Mouse (Mus musculus) hindbrain, postnatal 0 days (tissue): ENCODE data around the gene Gpr87. TPM values are rescaled to one million over a fixed set of nuclear protein-coding genes. Genes with fewer than 3 reads are reported as not detected.
A peak's percentile ranks its signal among the peaks of the same experiment; 100 is the strongest.

Experiments
- ATAC-seq: fragments of 200-750 bp; cut with Nextera tagmentation; 2 replicates; pipeline ENCODE4 v1.8.0; 2017; ENCODE audit warnings: mild to moderate bottlenecking, moderate TSS enrichment, moderate library complexity
- DNase-seq: peaks from one replicate; pipeline ENCODE4 v3.0.0-alpha.2; 2015; ENCODE audit warnings: low spot score
- H3K27ac ChIP-seq: fragments of 300-500 bp; sonication (generic); 2 replicates; pipeline ENCODE4 v1.5.1; 2014; ENCODE audit warnings: mild to moderate bottlenecking
- H3K27me3 ChIP-seq: fragments of 300-500 bp; sonication (generic); 2 replicates; pipeline ENCODE4 v1.6.1; 2014; ENCODE audit warnings: low read length, mixed read lengths; ENCODE audit not compliant: insufficient read depth
- H3K36me3 ChIP-seq: fragments of 300-500 bp; sonication (generic); 2 replicates; pipeline ENCODE4 v1.6.1; 2014; ENCODE audit warnings: low read length, mixed read lengths; ENCODE audit not compliant: insufficient read depth
- H3K4me1 ChIP-seq: fragments of 300-500 bp; sonication (generic); 2 replicates; pipeline ENCODE4 v1.6.1; 2014; ENCODE audit warnings: antibody characterized with exemption, low read length, mixed read lengths; ENCODE audit not compliant: insufficient read depth
- H3K4me2 ChIP-seq: fragments of 300-500 bp; sonication (generic); 2 replicates; pipeline ENCODE4 v1.6.1; 2014; ENCODE audit warnings: low read depth, mild to moderate bottlenecking, low read length, moderate library complexity, mixed read lengths
- H3K4me3 ChIP-seq: fragments of 300-500 bp; sonication (generic); 2 replicates; pipeline ENCODE4 v1.5.1; 2014; ENCODE audit warnings: low read length
- H3K9ac ChIP-seq: fragments of 300-500 bp; sonication (generic); replicated peaks from 2 replicates; pipeline ENCODE4 v1.6.1; 2014; ENCODE audit warnings: mild to moderate bottlenecking, low read length, moderate library complexity, mixed read lengths
- H3K9me3 ChIP-seq: fragments of 300-500 bp; sonication (generic); 2 replicates; pipeline ENCODE4 v1.6.1; 2016; ENCODE audit warnings: low read length, mixed read lengths
- CTCF ChIP-seq: IDR thresholded peaks from 2 replicates; pipeline ENCODE4 v1.5.1; 2016; ENCODE audit warnings: antibody characterized with exemption, control low read depth, low read depth
- WGBS: fragments of 180-500 bp; shearing (Covaris S2); extraction: QIAGEN DNeasy Blood & Tissue Kit; methylation state at CpG from one replicate; pipeline ENCODE4 v1.1.7; 2014; 5-methylcytosine and 5-hydroxymethylcytosine counted together
- polyA plus RNA-seq: library from polyadenylated mRNA; unstranded; fragments of >200 nt; fragmentation: Nextera tagmentation; extraction: Ambion mirVana; gene quantifications from 2 replicates; pipeline ENCODE4 v1.2.1, GENCODE M21; 2015
- total RNA-seq: library from RNA; depleted of rRNA; stranded (reverse); fragments of >200 nt; gene quantifications from 2 replicates; pipeline ENCODE4 v1.2.3, GENCODE M21; 2014

The Gpr87 gene
- total and polyA plus RNA-seq, 2 experiments from 2014 or later: 0.13 TPM; not detected in 1

DNA sequence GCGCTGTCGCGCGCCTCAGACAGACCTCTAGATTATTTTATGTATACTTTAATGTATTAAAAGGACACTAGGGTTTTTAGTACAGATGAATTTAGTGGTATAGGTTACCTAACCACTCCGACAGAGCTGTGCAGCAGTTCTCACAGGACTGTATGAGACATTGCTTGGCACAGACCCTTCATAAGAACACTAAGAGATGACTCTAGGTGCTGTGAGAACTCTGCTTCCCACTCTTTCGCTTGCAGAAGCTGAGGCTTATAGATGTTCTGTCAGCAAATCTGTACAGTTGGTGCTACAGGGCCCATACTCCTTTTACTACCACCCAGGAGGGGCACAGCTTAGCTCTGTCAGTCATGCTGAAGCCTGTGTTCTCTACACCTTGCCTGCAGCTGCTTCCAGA is 3.2 kb downstream of the Gpr87 start:
- Histone ChIP-seq H3K9me3 (no peaks in the 10 kb centered on the region), H3K4me3 (no peak overlapping the region), H3K4me1 (no peaks in the 10 kb centered on the region), H3K9ac (no peak overlapping the region), H3K36me3 (no peaks in the 10 kb centered on the region), H3K4me2 (no peak overlapping the region), H3K27me3 (no peaks in the 10 kb centered on the region), H3K27ac (no peak overlapping the region)
- TF ChIP-seq CTCF: no peak
- ATAC-seq (no peak), DNase-seq (no peak)
- 93% methylated on average over 6 of the region's 6 CpGs for WGBS

- Histone ChIP-seq H3K36me3 (no peaks in the 10 kb centered on the region), H3K27me3 (no peaks in the 10 kb centered on the region)
- DNase-seq: no peak
These were observed 7.6 kb downstream of the Gpr87 start for GRCm38 (mm10) chr3:59187336-59187735.

GRCm38 (mm10) chr3:59185662-59186061 is 9.2 kb downstream of the Gpr87 start:
- Histone ChIP-seq H3K4me3 (no peak overlapping the region), H3K9ac (no peak overlapping the region), H3K9me3 (no peaks in the 10 kb centered on the region), H3K27ac (no peak overlapping the region), H3K4me1 (no peaks in the 10 kb centered on the region), H3K27me3 (no peaks in the 10 kb centered on the region), H3K36me3 (no peaks in the 10 kb centered on the region), H3K4me2 (no peak overlapping the region)
- no peak for ATAC-seq
- DNase-seq: no peak
- WGBS: 84% methylated on average over 4 of the region's 4 CpGs
- TF ChIP-seq CTCF: no peak

More at GRCm38 (mm10) chr3:59187336-59187735, 7.6 kb downstream of the Gpr87 start:
- Histone ChIP-seq H3K9me3 (no peaks in the 10 kb centered on the region), H3K27ac (no peak overlapping the region), H3K4me2 (no peak overlapping the region), H3K4me3 (no peak overlapping the region), H3K9ac (no peak overlapping the region), H3K4me1 (no peaks in the 10 kb centered on the region)
- no peak for TF ChIP-seq CTCF
- WGBS: 89% methylated on average over 4 of the region's 4 CpGs
- ATAC-seq: no peak

GRCm38 (mm10) chr3:59182129-59182528 is 12.8 kb downstream of the Gpr87 start:
- no peaks in the 10 kb centered on the region for H3K9me3 ChIP-seq
- no peak for ATAC-seq

GRCm38 (mm10) chr3:59181134-59181533 is 13.8 kb downstream of the Gpr87 start:
- H3K9me3 ChIP-seq: no peaks in the 10 kb centered on the region
- no peak overlapping the region for H3K9ac ChIP-seq
- no peak for ATAC-seq
- H3K4me3 ChIP-seq: no peak overlapping the region
- H3K4me1 ChIP-seq: no peaks in the 10 kb centered on the region
- TF ChIP-seq CTCF: no peak
- no peaks in the 10 kb centered on the region for H3K27me3 ChIP-seq
- no peaks in the 10 kb centered on the region for H3K36me3 ChIP-seq
- no peak overlapping the region for H3K4me2 ChIP-seq
- WGBS: 64% methylated on average over 5 of the region's 5 CpGs
- no peak overlapping the region for H3K27ac ChIP-seq
- no peak for DNase-seq

More at GRCm38 (mm10) chr3:59182129-59182528, 12.8 kb downstream of the Gpr87 start:
- Histone ChIP-seq H3K27me3 (no peaks in the 10 kb centered on the region), H3K27ac (no peak overlapping the region), H3K9ac (no peak overlapping the region), H3K4me1 (no peaks in the 10 kb centered on the region), H3K4me2 (no peak overlapping the region), H3K4me3 (no peak overlapping the region), H3K36me3 (no peaks in the 10 kb centered on the region)
- no peak for DNase-seq
- no peak for TF ChIP-seq CTCF

DNA sequence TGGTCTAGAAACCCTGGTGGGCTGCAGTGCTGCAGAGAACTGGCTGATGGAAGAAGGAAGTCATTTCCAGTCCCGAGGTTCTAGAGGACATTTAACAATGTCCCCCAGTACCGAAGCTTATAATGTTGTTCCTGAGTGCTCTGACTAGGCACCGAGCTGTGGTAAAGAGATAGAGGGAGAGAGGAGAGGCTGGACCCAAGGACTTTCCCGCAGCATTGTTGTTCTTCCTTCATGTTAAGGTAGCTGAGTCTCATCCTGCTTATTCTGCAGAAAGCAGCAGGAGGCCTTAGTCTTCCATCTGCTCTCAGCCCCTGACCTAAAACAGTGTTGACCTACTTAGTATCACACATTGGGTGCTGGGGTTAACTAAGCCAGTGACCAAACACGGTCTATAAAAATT is 18.0 kb downstream of the Gpr87 start:
- Histone ChIP-seq H3K4me2 (no peak overlapping the region), H3K9ac (no peak overlapping the region), H3K36me3 (no peaks in the 10 kb centered on the region), H3K9me3 (no peaks in the 10 kb centered on the region), H3K4me3 (no peak overlapping the region), H3K4me1 (no peaks in the 10 kb centered on the region), H3K27me3 (no peaks in the 10 kb centered on the region), H3K27ac (no peak overlapping the region; the same call in 1 of the 2 replicates)
- no peak; the same call in 1 of the 2 replicates for ATAC-seq
- no peak for DNase-seq
- 71% methylated on average over 5 of the region's 5 CpGs for WGBS
- TF ChIP-seq CTCF: no peak

DNA sequence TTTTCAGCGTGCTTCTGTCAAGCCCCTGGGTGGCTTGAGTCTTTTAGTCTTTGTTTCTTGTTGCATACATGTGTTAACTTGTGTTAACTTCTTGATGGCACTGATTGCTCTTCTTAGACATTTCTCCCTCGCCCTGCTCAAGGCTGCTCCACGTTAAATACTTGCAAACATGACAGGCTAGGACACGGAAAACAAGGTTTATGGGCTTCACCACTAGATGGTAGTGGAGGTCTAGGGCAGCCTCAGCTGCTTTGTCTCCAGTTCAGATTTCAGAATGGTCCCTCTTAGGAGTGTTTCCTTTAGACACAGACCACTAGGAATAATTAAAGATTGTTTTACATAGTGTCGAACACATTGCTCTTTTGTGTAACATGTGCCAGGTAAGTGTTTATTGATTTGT is 19.7 kb downstream of the Gpr87 start:
- Histone ChIP-seq H3K4me1 (no peaks in the 10 kb centered on the region), H3K27ac (no peak overlapping the region), H3K27me3 (no peaks in the 10 kb centered on the region), H3K9me3 (no peaks in the 10 kb centered on the region), H3K9ac (no peak overlapping the region), H3K4me3 (no peak overlapping the region), H3K4me2 (no peak overlapping the region), H3K36me3 (no peaks in the 10 kb centered on the region)
- ATAC-seq (peak; percentile 83), DNase-seq (peak; percentile 81)
- peak; percentile 92 for TF ChIP-seq CTCF
- 31% methylated on average over 5 of the region's 5 CpGs for WGBS
